Mouse (Mus musculus) splenic B cell, adult 2 months (primary cell): ENCODE results near the gene Hist1h3d.
"Not testable (repeated sequence)": the region's sequence is repeated elsewhere in the genome, so short reads cannot be mapped to it uniquely, and the experiment has no call there.

Experiments
- DNase-seq: peaks from one replicate; pipeline ENCODE4 v3.0.0-alpha.2; 2011; ENCODE audit warnings: low read depth, low spot score
- H3K27me3 ChIP-seq: 2 replicates; pipeline ENCODE4 v1.6.1; 2012; ENCODE audit warnings: mild to moderate bottlenecking, low read length, moderate library complexity, mixed read lengths; ENCODE audit not compliant: control insufficient read depth, poor library complexity, insufficient read depth, severe bottlenecking
- H3K36me3 ChIP-seq: 2 replicates; pipeline ENCODE4 v1.6.1; 2012; ENCODE audit warnings: mild to moderate bottlenecking, low read length, moderate library complexity, mixed read lengths; ENCODE audit not compliant: control insufficient read depth, poor library complexity, insufficient read depth, severe bottlenecking

Gene Hist1h3d

DNA sequence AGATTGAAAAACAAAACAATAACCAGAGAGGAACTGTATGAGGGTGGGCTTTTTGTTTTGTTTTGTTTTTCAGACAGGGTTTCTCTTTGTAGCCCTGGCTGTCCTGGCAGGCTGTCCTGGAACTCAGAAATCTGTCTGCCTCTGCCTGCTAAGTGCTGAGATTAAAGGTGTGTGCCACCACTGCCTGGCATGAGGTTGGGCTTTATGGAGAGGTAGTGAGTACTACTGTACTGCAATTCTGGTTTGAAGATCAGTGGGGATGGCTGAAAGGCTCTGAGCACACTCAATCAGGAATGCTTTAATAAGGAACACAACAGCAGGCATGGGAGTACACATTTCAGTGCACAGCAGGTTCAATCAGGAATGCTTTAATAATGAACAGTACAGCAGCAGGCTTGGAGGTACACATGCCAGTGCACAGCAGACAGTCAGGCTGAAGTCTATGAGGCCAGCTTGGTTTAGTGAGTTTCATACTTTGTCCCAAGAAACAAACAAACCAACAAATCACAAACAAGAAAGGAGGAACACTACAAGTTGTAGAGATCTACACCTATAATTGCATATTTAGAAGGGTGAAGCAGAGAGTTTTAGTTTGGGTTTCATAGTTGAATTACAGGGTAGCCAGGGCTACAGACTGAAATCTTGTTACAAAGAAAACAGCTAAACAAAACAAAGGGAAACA, 8.0 kb downstream of the Hist1h3d start:
- DNase-seq = peak; percentile 8
- H3K36me3 ChIP-seq = no peaks in the 10 kb centered on the region
- H3K27me3 ChIP-seq = no peaks in the 10 kb centered on the region

DNA sequence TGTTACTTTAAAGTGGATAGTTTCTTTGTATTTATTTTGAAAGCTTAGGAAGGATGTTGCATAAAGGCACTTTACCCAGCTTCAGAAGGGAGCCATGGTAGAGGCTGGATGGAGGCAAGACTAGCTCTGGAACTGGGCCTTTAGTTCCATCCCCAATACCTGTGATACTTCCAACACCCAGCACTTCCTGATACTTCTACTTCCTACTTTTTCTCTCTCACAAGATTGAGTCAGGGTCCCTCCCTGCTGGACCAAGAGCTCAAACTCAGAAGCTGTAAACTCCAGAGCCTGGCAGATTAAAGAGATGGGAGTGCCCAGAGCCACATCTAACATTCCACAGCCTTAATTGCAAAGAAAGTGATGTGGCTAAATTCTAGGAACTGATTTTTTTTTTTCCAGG, 8.8 kb downstream of the Hist1h3d start:
- DNase-seq = peak; percentile 10
- no peaks in the 10 kb centered on the region for H3K36me3 ChIP-seq
- H3K27me3 ChIP-seq = no peaks in the 10 kb centered on the region

DNA sequence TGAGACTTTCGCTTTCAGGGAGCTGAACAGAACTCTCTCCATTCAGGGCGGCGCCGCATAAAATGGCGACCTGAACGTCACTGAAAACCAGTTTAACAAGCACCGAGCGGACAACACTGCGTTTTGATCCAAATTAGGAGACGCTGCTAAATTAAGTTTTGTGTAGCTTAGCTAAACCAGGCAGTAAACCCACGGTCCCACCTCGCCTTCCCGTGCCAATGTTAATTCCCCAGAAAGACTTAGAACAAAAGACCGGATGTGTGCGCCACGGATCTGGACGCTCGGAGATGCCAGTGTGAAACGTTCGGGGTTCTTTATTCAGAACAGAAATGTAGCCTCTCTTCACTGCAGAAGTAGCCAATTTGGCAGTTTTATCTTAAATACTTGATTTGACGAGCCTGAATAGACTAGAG, 9.5 kb downstream of the Hist1h3d start:
- peak; percentile 80 for DNase-seq
- Histone ChIP-seq H3K36me3 (no peaks in the 10 kb centered on the region), H3K27me3 (no peaks in the 10 kb centered on the region)

DNA sequence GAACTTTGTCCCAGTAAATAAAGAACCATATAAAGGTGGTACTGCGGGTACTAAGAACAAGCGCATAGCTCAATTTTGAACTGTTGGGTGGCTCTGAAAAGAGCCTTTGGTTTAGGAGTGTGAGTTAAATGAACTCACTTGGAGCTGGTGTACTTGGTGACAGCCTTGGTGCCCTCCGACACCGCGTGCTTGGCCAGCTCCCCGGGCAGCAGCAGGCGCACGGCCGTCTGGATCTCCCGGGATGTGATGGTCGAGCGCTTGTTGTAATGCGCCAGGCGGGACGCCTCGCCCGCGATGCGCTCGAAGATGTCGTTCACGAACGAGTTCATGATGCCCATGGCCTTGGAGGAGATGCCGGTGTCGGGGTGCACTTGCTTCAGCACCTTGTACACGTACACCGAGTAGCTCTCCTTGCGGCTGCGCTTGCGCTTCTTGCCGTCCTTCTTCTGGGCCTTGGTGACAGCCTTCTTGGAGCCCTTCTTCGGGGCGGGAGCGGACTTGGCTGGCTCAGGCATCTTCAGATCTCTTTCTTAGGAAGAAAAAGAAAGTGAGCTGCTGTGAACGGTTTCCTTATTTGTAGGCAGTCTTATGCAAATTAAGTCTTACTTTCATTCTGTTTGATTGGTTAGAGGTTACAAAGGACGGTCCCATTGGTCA, 10.0 kb downstream of the Hist1h3d start:
- not testable (repeated sequence) for H3K36me3 ChIP-seq, H3K27me3 ChIP-seq
- peak; percentile 94 for DNase-seq

DNA sequence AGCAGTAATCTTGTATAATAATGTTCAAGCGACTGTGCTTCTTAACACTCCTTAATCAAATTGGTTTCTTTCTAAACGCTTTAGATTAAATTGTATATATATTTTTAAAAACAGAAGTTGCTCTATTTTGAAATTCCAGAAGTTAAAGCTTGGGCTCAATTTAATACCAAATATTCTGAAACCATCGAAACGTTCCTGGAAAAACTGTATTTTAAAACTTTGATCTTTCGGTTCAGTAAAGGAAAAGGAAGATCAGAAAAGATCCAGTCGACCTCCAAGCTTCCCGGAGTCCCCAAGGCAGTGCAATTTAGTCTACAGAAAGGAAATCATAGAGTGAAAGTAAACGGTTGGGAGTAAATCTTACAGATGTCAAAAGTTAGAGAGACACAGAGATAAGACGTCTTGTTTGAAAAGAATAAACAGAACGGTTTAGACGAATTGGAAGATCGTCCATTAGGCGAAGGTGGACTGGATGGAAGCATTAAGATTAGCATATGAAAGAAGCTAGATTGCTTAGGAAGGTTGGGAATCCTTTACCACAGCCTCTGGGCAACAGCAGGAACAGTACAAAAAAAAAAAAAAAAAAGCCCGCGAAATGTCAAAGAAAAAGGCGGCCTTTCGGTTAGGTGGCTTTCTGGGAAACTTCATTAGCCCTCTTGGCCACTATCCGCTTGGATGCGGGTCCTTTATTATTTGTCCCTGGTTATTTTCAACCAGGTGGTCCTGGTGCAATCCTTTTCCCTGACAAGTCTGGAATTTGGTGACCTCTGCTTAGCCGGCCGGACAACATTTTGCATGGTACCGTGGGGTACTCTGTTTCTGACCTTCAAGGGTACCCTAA, 10.8 kb downstream of the Hist1h3d start:
- Histone ChIP-seq H3K36me3 (no peaks in the 10 kb centered on the region), H3K27me3 (no peaks in the 10 kb centered on the region)
- DNase-seq = peak; percentile 24

DNA sequence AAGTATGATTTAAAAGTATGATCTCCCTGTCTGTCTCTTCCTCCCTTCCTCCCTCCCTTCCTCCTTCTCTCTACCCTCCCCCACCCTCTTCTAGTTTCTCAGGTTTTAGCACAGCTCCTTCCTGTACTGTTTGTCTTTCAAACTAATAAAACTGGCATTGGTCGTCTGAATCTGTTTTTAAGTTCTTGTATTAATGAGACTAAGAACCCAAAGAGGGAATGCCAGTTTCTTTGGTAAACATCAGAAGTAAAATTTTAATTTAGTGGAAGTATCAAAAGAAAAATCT, 11.3 kb downstream of the Hist1h3d start:
- Histone ChIP-seq H3K27me3 (no peaks in the 10 kb centered on the region), H3K36me3 (no peaks in the 10 kb centered on the region)
- DNase-seq = peak; percentile 7

DNA sequence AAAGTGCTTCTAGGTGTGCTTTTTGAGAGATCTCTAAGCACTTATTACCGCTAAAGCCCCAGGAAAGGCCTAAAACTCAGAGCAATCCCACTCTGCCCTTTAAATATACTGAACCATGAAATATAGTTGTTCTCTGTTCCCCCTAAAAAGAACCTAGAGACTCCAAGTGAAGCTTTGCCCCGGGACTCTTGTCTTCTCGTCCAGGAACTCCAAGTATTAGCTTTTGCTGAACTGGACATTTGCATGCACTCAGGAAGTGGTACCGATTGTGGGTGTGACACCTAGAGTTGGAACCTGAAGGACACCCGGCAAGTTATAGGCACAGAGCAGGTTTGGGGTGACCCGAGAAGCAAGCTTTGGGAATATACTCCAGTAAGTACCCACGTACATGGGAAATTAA, 15.6 kb downstream of the Hist1h3d start:
- no peak for DNase-seq
- Histone ChIP-seq H3K27me3 (no peaks in the 10 kb centered on the region), H3K36me3 (no peaks in the 10 kb centered on the region)

DNA sequence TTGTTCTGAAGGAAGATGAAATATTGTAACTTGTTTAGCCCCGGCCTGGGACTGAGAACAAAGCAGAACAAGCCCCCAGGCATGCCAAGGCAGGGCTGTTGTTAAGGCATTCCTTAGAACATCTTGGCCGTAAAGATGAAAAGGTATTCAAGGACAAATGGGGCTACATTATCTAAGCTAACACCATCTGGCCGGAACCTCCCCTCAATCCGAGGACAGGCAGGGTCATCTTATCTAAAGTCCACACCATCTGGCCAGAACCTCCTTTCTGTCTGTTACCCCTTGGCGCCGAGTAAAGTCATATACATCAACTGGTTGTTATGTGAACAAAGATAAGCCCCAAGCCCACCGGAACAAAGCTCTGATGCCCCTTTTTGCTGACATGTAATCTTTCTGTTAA, 16.3 kb downstream of the Hist1h3d start:
- not testable (repeated sequence) for DNase-seq, H3K36me3 ChIP-seq

DNA sequence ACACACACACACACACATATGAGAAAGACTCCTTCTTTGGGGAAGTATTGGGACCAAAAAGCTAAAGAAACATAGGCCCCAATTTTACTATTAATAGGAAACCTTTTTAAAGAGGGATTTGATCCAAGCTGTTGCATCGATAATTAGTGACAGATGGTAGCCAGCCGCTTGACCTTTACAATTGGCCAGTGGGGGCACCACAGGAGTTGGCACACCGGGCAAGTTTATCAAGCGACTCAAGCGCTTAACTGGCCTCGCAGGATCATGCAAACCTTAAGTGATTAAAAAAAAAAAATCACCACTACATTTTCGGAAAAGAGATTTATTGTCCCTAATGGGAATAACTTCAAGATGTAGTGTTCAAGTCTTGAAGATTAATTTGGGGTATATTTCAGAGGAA, 17.1 kb downstream of the Hist1h3d start:
- no peaks in the 10 kb centered on the region for H3K36me3 ChIP-seq
- H3K27me3 ChIP-seq = no peaks in the 10 kb centered on the region
- no peak for DNase-seq

More for the DNA sequence above, 16.3 kb downstream of the Hist1h3d start:
- not testable (repeated sequence) for H3K27me3 ChIP-seq

DNA sequence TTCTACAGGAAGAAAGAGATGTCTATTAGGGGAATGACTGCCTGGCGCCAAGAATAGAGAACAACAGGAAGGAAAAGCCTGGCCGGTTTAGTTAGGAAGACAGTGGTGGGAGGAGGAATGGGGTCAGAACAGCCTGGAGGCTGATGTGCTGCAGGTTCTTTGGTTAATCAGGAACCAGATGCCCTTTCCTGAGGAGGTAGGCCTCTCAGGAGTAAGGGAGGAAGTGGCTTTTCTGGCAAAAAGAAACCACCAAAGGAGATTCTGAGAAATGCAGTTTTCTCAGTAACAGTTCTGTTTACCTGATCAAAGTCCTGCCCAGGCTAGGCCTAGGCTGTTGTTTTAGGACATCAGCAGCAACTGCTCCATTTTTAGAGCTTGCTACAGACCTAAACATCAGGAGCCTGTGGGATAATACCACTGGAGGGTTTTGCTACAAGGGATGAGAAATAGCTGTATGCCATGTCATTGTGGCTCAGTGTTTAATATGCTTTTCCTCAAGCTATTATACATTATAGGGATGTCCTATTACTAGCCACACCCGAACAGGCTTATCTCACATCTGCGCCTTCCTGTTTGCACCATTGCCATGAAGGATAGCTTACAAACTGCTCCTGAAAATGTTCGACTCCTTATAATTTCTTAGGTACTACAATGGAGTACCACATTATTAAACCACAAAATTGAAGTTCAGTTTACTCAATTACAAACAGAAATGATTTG, 17.6 kb downstream of the Hist1h3d start:
- Histone ChIP-seq H3K27me3 (no peaks in the 10 kb centered on the region), H3K36me3 (no peaks in the 10 kb centered on the region)
- DNase-seq = no peak

DNA sequence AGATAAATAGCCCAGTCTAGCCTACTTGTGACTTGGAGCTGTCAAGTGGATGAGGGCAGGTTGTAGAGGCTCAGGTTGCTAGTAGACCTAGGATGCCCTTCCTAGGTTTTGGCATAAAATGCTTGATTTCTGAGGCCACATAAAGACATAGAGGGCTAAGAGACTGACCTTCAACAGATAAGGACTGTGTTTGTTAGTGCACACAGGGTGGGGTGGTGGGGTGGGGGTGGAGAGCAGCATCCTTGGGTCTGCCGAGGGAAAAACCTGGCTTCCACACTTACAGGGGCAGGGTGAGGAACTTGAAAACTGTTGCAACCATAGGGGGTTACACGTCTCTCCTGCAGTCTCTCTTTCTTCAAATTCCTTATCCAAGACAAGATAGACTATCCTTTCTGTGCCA, 19.6 kb downstream of the Hist1h3d start:
- no peaks in the 10 kb centered on the region for H3K27me3 ChIP-seq
- DNase-seq = no peak
- no peaks in the 10 kb centered on the region for H3K36me3 ChIP-seq

DNA sequence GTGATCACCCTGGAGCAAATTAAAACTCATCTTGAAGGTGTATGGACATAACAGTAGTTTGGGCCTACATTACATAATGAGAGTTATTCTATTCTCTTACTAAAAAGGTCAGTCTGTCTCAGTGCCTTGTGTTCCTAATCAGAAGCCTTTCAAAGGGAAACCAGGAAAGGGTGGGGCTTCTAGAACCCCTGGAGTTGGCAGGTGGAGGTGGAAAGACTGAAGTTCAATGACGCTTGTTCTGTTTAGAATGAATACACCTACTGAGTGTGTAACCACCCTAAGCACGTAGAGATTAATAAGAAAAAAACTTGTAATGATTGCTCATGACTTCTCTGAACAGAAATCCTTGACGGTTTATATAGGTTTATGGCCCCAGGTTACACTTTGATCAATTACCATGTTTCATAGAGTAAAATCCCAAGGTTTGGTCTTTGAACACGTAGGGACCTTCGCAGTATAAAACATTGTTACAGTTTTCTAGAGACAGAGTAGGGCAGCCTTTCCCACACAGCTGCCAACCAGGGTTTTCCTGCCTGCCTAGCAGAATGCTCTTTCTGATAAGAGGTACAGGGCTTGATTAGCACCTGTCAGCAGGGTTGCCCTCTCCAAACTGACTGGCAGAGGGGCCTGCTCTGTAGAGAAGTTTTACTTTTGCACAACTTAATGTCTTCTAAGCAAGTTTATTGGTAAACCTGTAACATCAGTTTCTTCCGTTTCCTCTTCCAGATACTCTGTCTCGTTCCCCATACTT, 20.2 kb downstream of the Hist1h3d start:
- no peaks in the 10 kb centered on the region for H3K27me3 ChIP-seq
- no peak for DNase-seq
- H3K36me3 ChIP-seq = no peaks in the 10 kb centered on the region

DNA sequence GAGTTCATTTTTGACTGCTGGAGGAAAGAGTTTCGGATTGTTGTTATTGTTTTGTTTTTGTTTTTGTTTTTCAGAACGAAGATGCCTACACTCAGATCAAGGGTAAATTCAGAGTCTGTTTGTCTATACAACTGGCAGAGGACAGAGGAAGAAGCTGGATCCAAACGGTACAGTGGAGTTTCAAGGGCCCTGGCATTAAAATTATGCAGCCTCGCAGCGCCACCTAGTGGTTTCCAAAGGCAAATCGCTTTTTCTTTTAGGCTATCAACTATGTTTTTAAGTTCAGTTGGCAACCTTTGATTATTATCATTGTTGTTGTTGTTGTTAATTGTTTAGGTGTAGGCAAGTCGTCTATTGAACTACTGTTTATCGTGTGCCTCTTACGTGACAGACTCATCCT, 22.4 kb downstream of the Hist1h3d start:
- DNase-seq = peak; percentile 89
- H3K27me3 ChIP-seq = no peaks in the 10 kb centered on the region
- H3K36me3 ChIP-seq = no peaks in the 10 kb centered on the region

DNA sequence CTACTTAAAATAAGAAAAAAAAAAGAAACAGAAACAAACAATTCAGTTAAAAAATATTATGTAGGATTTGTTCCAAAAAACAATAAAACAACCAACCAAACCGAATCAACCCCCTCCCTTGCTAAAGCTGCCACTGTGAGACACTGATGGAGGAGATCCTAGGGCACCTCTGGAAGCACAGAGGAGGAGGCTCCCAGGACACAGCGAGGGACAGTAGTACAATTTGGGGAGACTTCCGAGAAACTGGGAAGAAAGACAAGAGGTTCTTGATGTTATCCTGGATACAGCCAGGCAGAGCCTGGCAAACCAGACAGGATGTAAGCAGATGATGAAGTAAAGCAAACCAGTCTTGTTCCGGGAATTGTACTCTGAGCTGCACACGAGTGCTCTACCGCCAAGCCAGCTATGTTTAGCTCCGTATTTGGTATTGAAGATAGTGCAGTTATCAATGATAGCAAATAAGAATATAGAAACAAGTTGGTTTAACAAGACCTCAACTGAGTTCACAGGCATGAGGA, 27.7 kb downstream of the Hist1h3d start:
- no peaks in the 10 kb centered on the region for H3K27me3 ChIP-seq
- DNase-seq = no peak
- H3K36me3 ChIP-seq = no peaks in the 10 kb centered on the region
